Mouse (Mus musculus): ENCODE data around the gene Ankrd33b.

DNA sequence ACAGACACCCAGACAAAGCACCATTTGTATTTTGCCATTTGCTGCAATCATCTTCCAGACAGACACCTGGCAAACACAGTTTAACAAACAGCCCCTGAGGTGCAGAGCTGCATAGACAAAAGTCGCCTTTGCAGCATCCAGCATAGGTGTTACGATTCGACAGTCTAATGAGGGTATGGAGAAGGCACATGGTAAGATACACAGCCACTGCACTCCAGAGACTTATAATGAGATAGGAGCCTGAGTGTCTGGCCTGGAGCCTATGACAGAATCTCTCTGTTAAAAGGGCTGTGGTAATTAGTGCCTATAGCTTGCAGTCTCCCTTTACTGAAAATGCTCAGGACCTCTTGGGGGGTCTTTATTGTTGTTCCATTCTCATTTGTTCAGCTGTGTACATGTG lies 116.8 kb downstream of the Ankrd33b start:
- TF ChIP-seq CTCF (IDR thresholded peaks at IDR 0.05; ENCODE audit: borderline replicate concordance, control insufficient read depth, extremely low read depth, insufficient read depth, low read length, poor library complexity) = no peak
- TF ChIP-seq POLR2A (IDR thresholded peaks at IDR 0.05; ENCODE audit: control insufficient read depth, extremely low read depth, insufficient read depth, low read length, poor library complexity) = no peak
